Mouse (Mus musculus) lung, adult 2 months (tissue): ENCODE measurements around the gene Il4ra.

ENCODE experiments used
- CTCF ChIP-seq: fragments of 200-500 bp; IDR thresholded peaks from 2 replicates; pipeline ENCODE4 v1.5.1; 2011; ENCODE audit warnings: mild to moderate bottlenecking, low read length, control low read depth; ENCODE audit not compliant: insufficient read depth
- POLR2A ChIP-seq: fragments of 200-500 bp; IDR thresholded peaks from 2 replicates; pipeline ENCODE4 v1.6.1; 2011; ENCODE audit warnings: low read depth, mild to moderate bottlenecking, control low read depth, low read length, borderline replicate concordance; ENCODE audit errors: extremely low read depth

DNA sequence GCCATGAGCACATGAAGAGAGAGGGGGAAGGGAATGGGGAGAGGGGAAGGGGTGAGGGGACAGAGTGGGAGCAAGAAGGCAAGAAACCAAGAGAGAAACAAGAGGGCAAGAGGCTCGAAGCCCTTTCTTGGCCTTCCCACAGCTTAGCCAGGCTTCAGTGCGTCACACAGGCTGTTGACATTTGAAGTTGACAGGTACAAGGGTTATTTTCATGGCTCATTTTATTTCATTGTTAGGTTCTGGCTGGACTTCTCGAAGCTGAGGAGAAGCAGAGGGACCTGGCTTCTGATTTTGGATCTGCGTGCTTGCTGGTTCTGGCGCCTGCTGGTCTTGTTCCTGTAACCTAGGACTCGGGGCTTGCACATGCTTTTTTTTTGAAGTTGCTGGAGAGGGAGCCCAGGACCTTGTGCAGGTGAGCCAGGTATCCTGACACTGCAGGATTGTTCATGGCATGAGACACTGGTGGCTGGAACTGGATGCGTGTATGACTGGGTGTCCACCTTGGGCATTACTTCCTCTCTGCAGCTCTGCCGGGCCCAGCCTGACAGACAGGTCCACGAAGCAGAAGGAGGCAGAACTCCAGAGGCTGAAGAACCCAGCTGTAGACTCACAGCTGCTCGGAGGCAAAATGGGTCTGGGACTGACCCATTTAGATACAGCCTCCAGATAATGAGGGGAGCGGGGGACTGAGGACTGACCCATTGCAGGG, 12.6 kb downstream of the Il4ra start:
- no peak for TF ChIP-seq CTCF
- no peak for TF ChIP-seq POLR2A
